Mouse (Mus musculus) CD4-positive naive resting alpha-beta T cell, adult 76 days (primary cell): ENCODE results near the gene Dnaaf2. TPM values are rescaled to one million over a fixed set of nuclear protein-coding genes. Genes with fewer than 3 reads are reported as not detected.

Experiments
- total RNA-seq: library from RNA; stranded (reverse); gene quantifications from one replicate; pipeline ENCODE4 v1.2.4, GENCODE M21; 2023

Dnaaf2 gene
- 5.8 TPM for total RNA-seq

DNA sequence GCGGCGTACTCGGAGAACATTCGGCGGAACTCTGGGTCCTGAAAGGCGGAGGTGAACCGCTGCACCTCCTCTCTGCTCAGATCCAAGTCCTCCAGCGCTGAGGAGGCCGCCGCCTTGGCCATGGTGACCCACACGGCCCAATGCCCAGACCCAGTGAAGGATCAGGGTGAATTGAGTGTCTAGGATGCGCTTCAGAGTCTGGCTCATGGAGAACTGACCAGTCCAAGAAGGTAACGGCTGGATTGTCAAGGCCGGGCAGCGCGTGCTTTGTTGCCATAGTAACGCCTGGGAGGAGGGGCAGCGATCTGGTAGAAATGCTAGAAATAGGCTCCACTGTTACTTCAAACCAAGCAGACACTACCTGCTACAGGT is at the start of gene Dnaaf2:
Gene Dnaaf2 (minus strand): TSS at position 266 of the 372 bp plus-strand sequence.

DNA sequence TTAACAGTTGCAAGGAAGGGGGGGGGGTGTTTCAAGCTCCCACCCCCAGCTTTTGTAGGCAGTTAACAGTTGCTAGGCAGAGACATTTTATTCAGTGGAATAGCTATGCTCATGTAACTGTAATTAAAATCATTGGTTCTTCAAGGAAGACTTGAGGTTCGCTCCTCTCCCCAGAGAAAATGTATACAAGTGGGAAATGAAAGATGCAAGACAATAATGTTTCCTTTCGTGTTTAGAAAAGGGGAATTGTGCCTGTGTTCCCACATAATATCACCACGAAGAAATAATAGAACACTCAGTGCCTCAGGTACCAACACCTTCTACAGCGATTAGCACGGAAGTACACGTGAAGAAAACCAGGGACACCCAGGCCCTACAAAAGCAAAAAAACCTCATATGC is 42.6 kb upstream of the Dnaaf2 start, which contains the start of gene Klhdc1:
Gene Klhdc1 (plus strand): TSS at position 301 of the 400 bp plus-strand sequence.

DNA sequence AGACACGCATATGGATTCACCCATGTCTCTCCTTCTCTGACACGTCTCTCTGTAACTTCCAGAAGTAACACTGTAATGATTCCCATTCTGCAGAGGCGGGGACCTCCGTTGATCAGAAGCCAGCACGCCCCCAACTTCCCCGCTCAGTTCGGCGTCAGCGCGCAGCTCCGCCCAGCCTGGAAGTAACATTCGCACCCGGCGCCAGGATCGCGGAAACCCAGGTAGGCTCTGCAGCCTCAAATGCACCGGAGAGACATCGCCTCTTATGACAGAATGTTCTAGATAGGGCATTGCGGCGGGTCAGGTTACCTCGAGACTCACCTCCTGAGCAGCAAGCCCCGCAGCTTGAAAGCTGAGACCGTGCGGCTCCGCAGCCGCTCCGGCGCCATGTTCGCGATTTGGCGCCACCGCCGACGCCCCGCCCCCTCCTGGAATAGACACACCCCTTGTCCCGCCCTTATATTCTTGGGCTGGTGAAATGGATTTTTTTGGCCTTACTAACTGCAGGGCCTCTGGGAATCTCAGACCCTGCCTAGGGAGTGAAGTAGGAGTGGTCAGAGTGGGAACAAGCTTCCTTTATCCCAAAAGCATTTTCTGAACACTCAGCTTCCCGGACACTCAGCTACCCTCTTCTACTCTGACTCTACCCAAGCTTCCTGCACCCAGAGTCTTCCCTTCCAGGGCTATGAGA is 29.7 kb upstream of the Dnaaf2 start, which contains the start of gene Pole2:
Gene Pole2 (minus strand): TSS at position 420 of the 691 bp plus-strand sequence.

DNA sequence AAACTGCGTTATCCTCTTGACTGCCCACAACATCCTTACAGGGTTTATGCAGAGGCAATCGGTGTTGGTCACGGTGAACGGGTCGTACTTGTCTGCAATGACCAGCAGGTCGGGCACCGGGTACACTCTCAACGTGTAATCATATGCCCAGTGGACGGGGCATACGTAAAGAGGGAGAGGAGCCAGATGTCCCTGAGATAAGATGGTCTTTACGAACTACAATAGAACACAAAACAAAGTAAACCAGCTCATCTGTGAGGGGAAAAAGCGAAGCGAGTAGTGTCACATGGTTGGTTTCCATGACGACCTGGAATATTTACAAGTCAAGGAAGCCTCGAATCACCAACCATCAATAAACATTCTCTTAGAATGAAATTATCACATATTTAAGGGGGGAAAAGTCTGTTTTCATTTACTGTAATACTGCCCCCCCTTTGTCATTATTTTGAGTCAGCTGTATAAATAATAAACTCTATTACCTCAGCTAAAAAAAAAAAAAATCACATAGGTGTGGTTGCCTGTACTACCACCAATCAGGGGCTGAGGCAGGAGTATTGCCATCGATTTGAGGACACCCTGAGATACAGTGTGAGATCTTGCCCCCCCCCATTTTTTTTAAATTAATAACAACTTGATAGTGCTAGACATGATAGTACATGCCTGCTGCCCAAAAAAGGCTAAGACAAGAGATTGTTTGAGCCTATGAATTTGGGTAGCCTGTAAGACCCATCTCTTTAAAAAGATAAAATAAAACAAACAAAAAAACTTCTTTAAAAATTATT is 6.0 kb upstream of the Dnaaf2 start, which contains the start of gene Gm49384:
Gene Gm49384 (minus strand): TSS at position 216 of the 782 bp plus-strand sequence.

DNA sequence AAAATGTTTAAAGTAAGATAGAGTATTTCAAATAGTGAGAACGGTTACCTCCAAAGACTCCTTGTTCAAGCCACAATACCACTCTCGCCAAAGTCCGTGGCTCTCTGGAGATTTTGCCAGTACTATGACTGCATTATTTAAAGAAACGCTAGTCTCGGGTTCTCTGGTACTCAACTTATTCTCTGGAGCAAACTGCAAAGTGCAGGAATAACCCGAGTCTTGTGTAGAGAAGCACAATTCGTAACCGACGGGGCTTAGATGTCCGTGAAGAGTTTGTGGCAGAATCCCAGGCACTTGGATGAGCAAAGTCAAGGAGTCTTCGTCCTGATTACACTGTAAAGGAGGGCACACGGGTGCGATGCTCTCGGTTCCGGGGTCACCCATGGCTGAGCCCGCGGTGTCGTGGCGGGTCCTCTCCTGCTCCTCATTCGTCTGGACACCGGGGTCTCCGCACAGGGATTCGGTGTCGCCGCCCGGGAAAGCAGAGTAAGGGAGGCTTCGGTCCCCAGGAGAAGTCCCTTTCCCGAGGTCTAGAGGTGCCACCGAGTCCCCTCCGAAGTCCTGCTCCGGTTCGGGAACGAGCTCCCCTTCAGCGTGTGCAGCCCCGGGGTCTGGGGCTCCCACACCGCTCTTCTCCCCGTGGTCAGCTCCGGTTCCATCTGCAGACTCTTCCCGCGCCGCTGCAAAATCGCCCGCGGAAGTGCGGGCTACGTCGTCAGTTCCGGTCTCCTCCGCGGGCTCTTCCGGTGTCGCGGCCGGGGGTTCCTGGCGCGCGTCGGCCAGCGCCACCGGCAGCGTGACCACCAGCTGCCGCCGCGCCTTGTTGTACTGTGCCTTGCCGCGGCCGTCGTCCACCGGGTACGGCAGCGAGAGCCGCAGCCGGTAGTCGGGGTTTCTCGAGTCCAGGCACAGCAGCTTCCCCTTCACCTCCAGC is 1.5 kb downstream of the Dnaaf2 start, which contains the start of gene Gm49383:
Gene Gm49383 (minus strand): TSS at position 661 of the 934 bp plus-strand sequence.

DNA sequence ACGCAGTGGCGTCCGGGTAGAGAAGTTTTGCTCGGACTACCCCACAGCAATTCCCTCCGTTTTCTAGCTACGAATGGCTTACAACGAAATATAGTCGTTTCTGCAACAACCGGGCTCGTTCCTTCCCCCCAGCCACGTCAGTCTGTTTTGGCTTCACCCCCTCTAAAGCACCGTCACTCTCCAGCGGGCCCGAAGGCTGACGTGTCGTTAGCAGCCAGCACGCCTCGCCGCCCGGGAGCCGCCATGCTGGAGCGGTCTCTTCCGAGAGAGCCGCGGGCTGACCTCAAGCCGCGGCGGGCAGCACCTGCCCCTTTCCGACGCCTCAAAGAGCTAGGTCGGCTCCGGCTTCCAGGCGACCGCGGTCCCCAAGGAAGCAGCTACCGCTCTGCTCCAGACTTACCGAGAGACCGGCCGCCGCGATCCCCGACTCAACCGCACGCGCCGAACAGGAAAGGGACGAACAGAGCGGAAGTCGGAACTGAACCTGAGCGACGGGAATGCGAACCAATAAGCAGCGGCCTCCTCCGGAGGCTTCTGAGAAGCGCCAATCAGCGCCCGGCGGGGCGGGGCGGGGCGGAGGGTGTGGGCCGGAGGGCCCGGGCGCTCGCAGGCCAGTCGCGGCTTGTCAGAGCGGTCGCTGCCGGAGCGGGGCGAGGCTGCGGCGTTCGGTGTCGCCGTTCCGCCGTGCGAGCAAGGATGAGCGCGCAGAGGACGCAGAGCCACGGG is 14.5 kb downstream of the Dnaaf2 start, which contains the start of the genes Rpl36al and Mgat2:
Gene Rpl36al (minus strand): TSS at position 501 of the 726 bp plus-strand sequence.
Gene Mgat2 (plus strand): TSS at position 575 of the 726 bp plus-strand sequence.

DNA sequence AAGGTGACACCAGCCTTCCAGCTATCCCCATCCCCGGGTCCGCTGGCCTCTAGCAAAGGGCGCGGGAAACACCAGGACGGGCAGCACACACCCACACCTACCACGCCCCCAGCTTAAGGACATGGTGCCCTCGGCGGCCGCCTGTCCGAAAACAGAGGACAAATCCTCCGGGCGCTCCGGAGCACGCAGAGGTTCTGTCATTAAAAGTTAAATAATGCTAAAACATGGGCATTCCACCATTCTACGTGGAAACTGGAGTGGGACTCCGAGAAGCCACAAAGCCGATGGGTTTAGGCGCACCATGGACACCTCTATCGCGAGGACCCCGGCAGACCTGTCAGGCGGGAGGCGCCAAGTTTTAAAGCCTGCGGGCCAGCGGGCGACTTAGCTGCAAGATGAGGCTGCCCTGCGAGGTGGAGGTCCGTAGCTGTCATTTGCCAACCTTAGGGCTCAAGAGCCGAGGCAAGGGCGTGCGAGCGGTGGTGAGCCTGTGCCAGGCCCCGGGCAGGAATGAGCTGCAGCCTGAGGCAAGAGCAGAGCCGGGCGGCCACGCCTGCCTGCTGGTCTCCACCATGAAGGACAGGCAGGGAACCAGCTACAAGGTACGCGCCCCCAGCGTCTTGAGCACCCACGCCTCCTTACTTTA is 29.6 kb downstream of the Dnaaf2 start, which contains the start of gene Lrr1:
Gene Lrr1 (plus strand): TSS at position 354 of the 646 bp plus-strand sequence.

DNA sequence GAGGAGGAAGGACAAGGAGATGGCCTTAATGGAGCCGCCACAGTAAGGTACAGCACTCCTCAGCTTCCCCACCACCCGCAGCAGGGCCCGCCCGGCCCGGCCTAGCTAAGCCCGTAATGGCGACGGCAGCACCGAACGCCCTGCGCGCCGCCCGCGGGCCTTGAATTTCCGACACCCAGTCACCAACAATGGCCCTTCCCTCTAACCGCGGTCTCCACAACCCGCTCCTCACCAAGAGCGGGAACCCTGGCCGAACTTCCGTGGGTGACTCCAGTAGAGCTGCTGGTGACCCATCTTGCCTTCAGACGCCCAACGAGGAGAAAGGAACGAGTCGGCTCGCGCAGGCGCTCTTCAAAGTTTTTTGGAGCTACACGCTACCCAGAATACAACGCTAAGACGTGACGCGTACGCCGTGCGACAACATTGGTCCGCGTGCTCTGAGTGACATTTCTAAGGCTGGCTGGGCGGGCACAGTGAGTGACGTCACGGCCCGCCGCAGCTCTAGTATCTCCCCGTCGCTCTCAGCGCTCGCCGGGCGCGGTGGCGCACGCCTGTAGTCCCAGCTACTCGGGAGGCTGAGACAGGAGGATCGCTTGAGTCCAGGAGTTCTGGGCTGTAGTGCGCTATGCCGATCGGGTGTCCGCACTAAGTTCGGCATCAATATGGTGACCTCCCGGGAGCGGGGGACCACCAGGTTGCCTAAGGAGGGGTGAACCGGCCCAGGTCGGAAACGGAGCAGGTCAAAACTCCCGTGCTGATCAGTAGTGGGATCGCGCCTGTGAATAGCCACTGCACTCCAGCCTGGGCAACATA is 39.3 kb downstream of the Dnaaf2 start, which contains the start of gene Rps29:
Gene Rps29 (minus strand): TSS at position 422 of the 813 bp plus-strand sequence.

Other genes starting within 250 kb of the Dnaaf2 start
- gene Rps29, start 39.2 kb downstream of the Dnaaf2 start, total RNA-seq: 6,880 TPM
- gene Lrr1, start 29.6 kb downstream of the Dnaaf2 start, total RNA-seq: not detected
- 443 TPM for gene Rpl36al, start 14.3 kb downstream of the Dnaaf2 start, total RNA-seq
- gene Mgat2, start 14.3 kb downstream of the Dnaaf2 start, total RNA-seq: 28.0 TPM
- gene Gm49383, start 1.3 kb downstream of the Dnaaf2 start, total RNA-seq: 8.3 TPM
- gene Gm49384, start 5.8 kb upstream of the Dnaaf2 start, total RNA-seq: 4.7 TPM
- 23.4 TPM for gene Pole2, start 29.8 kb upstream of the Dnaaf2 start, total RNA-seq
- 29.6 TPM for gene Klhdc1, start 42.7 kb upstream of the Dnaaf2 start, total RNA-seq
- gene Klhdc2, start 98.3 kb upstream of the Dnaaf2 start, total RNA-seq: 83.8 TPM
- 108 TPM for gene Nemf, start 158.7 kb upstream of the Dnaaf2 start, total RNA-seq
- gene Arf6, start 173.7 kb upstream of the Dnaaf2 start, total RNA-seq: 240 TPM
- 6.1 TPM for gene Gm9887, start 174.0 kb upstream of the Dnaaf2 start, total RNA-seq